Mouse (Mus musculus) common myeloid progenitor, adult 5-6 weeks (primary cell): Measurements from ENCODE around the gene Nadk2. TPM values are rescaled to one million over a fixed set of nuclear protein-coding genes. Genes with fewer than 3 reads are reported as not detected.
A peak's percentile ranks its signal among the peaks of the same experiment; 100 is the strongest.

Experiments
- ATAC-seq: replicated peaks from 2 replicates; pipeline ENCODE4 v1.8.0; 2016; ENCODE audit warnings: low read depth, mild to moderate bottlenecking, moderate TSS enrichment, inconsistent platforms; ENCODE audit not compliant: poor library complexity, severe bottlenecking
- total RNA-seq: library from RNA; stranded (forward); fragments of 200-1000, 187-1606 nt; gene quantifications from 2 replicates; pipeline ENCODE4 v1.2.3, GENCODE M21; 2017

Gene Nadk2
- total RNA-seq, 1 experiment from 2014 or later: 115 TPM

GRCm38 (mm10) chr15:9087421-9087820 is 16.4 kb downstream of the Nadk2 start:
- no peak for ATAC-seq

- ATAC-seq: no peak
Observed at GRCm38 (mm10) chr15:9087895-9088682, 17.0 kb downstream of the Nadk2 start.

GRCm38 (mm10) chr15:9088683-9089072 is 17.6 kb downstream of the Nadk2 start:
- no peak; the same call in 1 of the 2 replicates for ATAC-seq

- no peak for ATAC-seq
Observed at GRCm38 (mm10) chr15:9089136-9089720, 18.2 kb downstream of the Nadk2 start.

- ATAC-seq: no peak
Observed at GRCm38 (mm10) chr15:9090662-9091061, 19.6 kb downstream of the Nadk2 start.

- ATAC-seq: no peak
Observed at GRCm38 (mm10) chr15:9093598-9094365, 22.7 kb downstream of the Nadk2 start.

- ATAC-seq: no peak
Observed at GRCm38 (mm10) chr15:9094366-9094750, 23.3 kb downstream of the Nadk2 start.

GRCm38 (mm10) chr15:9096865-9097264 is 25.8 kb downstream of the Nadk2 start:
- no peak for ATAC-seq

- no peak for ATAC-seq
Observed at GRCm38 (mm10) chr15:9100446-9101077, 29.5 kb downstream of the Nadk2 start.

- ATAC-seq: no peak
Observed at GRCm38 (mm10) chr15:9106303-9107074, 35.4 kb downstream of the Nadk2 start.

- no peak for ATAC-seq
Observed at GRCm38 (mm10) chr15:9110526-9111347, 39.7 kb downstream of the Nadk2 start.

GRCm38 (mm10) chr15:9111648-9112047 is 40.6 kb downstream of the Nadk2 start:
- no peak for ATAC-seq

GRCm38 (mm10) chr15:9113556-9113955 is 42.5 kb downstream of the Nadk2 start:
- ATAC-seq: no peak

GRCm38 (mm10) chr15:9114131-9114530 is 43.1 kb downstream of the Nadk2 start:
- ATAC-seq: no peak

GRCm38 (mm10) chr15:9114599-9114998 is 43.5 kb downstream of the Nadk2 start:
- ATAC-seq: no peak

GRCm38 (mm10) chr15:9118852-9119251 is 47.8 kb downstream of the Nadk2 start:
- no peak for ATAC-seq

GRCm38 (mm10) chr15:9120081-9120480 is 49.0 kb downstream of the Nadk2 start:
- ATAC-seq: peak; percentile 82

GRCm38 (mm10) chr15:9122989-9123388 is 51.9 kb downstream of the Nadk2 start:
- ATAC-seq: no peak

- ATAC-seq: no peak
Observed at GRCm38 (mm10) chr15:9124856-9125255, 53.8 kb downstream of the Nadk2 start.
